Mouse (Mus musculus): ENCODE measurements at regions not wholly inside any gene's neighbourhood (a gene's known extent, or its start where the extent isn't known, plus 50 kb on each side); places are given as distances from the start of the nearest gene placed in this dataset.

GRCm38 (mm10) chr3:144329117-144329516 is 124.1 kb upstream of the Lmo4 start:
- no peak for TF ChIP-seq CTCF (conservative IDR thresholded peaks at IDR 0.05; ENCODE audit: insufficient read depth, insufficient read length, low read depth, low read length)
- no peak for TF ChIP-seq POLR2A (IDR thresholded peaks at IDR 0.05; ENCODE audit: low read depth, low read length)

All from kidney, adult 2 months (tissue).